Comparison of ENCODE assay signal across 12 mouse cellular contexts in the genomic region with DNA sequence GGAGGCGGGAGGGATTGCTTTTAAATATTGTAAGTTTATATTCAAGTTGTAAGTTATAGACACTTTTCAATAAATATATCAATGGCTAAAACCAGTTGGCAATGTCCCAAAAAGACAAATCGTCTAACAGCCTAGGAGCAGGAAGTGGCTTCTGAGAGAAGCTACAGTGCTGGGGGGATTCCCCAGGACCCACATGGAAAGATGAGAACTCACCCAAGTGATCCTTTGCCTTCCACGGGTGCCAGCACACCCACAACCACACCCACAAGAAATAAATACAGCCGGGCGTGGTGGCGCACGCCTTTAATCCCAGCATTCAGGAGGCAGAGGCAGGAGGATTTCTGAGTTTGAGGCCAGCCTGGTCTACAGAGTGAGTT. TPM values are rescaled to one million over a fixed set of nuclear protein-coding genes. Genes with fewer than 3 reads are reported as not detected.
DNase-seq lines count a peak whose midpoint lies in the region; ATAC-seq and TF ChIP-seq lines count a peak whose summit lies in the region.
"Had no signal": no experiment of that assay in that cellular context is flagged by ENCODE, and none has a peak within 500 bp of the region (broad histone marks: within the 10 kb centered on the region; RNA-seq: fewer than 3 reads in every experiment).

No protein-coding gene starts in this region.

- H3K27me3 ChIP-seq in forebrain, embryonic 11.5 days (ENCODE audit: control insufficient read depth, insufficient read depth, low read length): no peaks in the 10 kb centered on the region
- H3K27me3 ChIP-seq in forebrain, postnatal 0 days (ENCODE audit: insufficient read depth, low read length): no peaks in the 10 kb centered on the region
- H3K27me3 ChIP-seq in kidney, embryonic 14.5 days (ENCODE audit: control insufficient read depth, insufficient read depth, low read length): no peaks in the 10 kb centered on the region
- no peaks in the 10 kb centered on the region for H3K27me3 ChIP-seq in kidney, adult 2 months (replicated peaks; ENCODE audit: control insufficient read depth, insufficient read depth, low read length)
- H3K27me3 ChIP-seq: limb, embryonic 15.5 days had no signal

- intact Hi-C loops in left cerebral cortex, postnatal 14 days (cut with DNase I): no loop called here

- TF ChIP-seq CTCF in forebrain, postnatal 0 days (IDR thresholded peaks at IDR 0.05; ENCODE audit: low read depth): no peak
- no peak for TF ChIP-seq CTCF in kidney, adult 2 months (conservative IDR thresholded peaks at IDR 0.05; ENCODE audit: insufficient read depth, insufficient read length, low read depth, low read length)

- no peaks in the 10 kb centered on the region for H3K36me3 ChIP-seq in forebrain, embryonic 11.5 days (ENCODE audit: control insufficient read depth, insufficient read depth, low read length)
- H3K36me3 ChIP-seq in forebrain, postnatal 0 days (ENCODE audit: insufficient read depth): peaks cover 28% of the 10 kb centered on the region
- H3K36me3 ChIP-seq in kidney, embryonic 14.5 days (ENCODE audit: control insufficient read depth, insufficient read depth, low read length): no peaks in the 10 kb centered on the region
- H3K36me3 ChIP-seq in kidney, adult 2 months (ENCODE audit: control insufficient read depth, insufficient read depth, low read length): no peaks in the 10 kb centered on the region

- no peak overlapping the region for H3K9ac ChIP-seq in forebrain, embryonic 11.5 days (ENCODE audit: low read length)
- no peak overlapping the region for H3K9ac ChIP-seq in forebrain, postnatal 0 days
- H3K9ac ChIP-seq in kidney, embryonic 14.5 days (ENCODE audit: low read depth, low read length): no peak overlapping the region
- H3K9ac ChIP-seq: limb, embryonic 15.5 days had no signal

- ATAC-seq in forebrain, embryonic 11.5 days (replicated peaks; ENCODE audit: low FRiP score): no peak
- no peak for ATAC-seq in forebrain, postnatal 0 days
- no peak for ATAC-seq in kidney, embryonic 14.5 days (ENCODE audit: low FRiP score, low TSS enrichment)
- ATAC-seq in inflammation-experienced regulatory T-cells, adult 6 months: peak; percentile 54

- no peak for TF ChIP-seq POLR2A in kidney, adult 2 months (IDR thresholded peaks at IDR 0.05; ENCODE audit: low read depth, low read length)

- H3K4me3 ChIP-seq in forebrain, embryonic 11.5 days (ENCODE audit: low read depth, low read length): no peak overlapping the region
- no peak overlapping the region for H3K4me3 ChIP-seq in forebrain, postnatal 0 days (ENCODE audit: low read depth, low read length)
- H3K4me3 ChIP-seq in kidney, embryonic 14.5 days (ENCODE audit: low read length): no peak overlapping the region
- no peak overlapping the region for H3K4me3 ChIP-seq in kidney, adult 2 months (ENCODE audit: insufficient read depth, low read depth, low read length)
- H3K4me3 ChIP-seq: limb, embryonic 15.5 days had no signal

- no peaks in the 10 kb centered on the region; the same call in 1 of the 2 replicates for H3K9me3 ChIP-seq in forebrain, embryonic 11.5 days (ENCODE audit: control insufficient read depth, low read length)
- no peaks in the 10 kb centered on the region for H3K9me3 ChIP-seq in forebrain, postnatal 0 days (ENCODE audit: low read length)
- no peaks in the 10 kb centered on the region for H3K9me3 ChIP-seq in kidney, embryonic 14.5 days (ENCODE audit: control insufficient read depth, low read length)
- H3K9me3 ChIP-seq: limb, embryonic 15.5 days had no signal

- H3K4me2 ChIP-seq in forebrain, embryonic 11.5 days (ENCODE audit: low read depth, low read length, severe bottlenecking): no peak overlapping the region
- no peak overlapping the region for H3K4me2 ChIP-seq in forebrain, postnatal 0 days (ENCODE audit: low read depth)
- peak overlapping the region; percentile 29; the same call in 1 of the 2 replicates for H3K4me2 ChIP-seq in kidney, embryonic 14.5 days (replicated peaks; ENCODE audit: low read depth, low read length)
- H3K4me2 ChIP-seq: limb, embryonic 15.5 days had no signal

- H3K27ac ChIP-seq in forebrain, embryonic 11.5 days (ENCODE audit: low read depth, low read length): peak overlapping the region; percentile 74
- H3K27ac ChIP-seq in forebrain, postnatal 0 days (ENCODE audit: low read depth, low read length): no peak overlapping the region
- no peak overlapping the region for H3K27ac ChIP-seq in kidney, embryonic 14.5 days (ENCODE audit: low read depth, low read length)
- no peak overlapping the region for H3K27ac ChIP-seq in kidney, adult 2 months (ENCODE audit: insufficient read depth, low read depth, low read length)
- H3K27ac ChIP-seq: limb, embryonic 15.5 days had no signal

- WGBS in forebrain, embryonic 11.5 days: 89% methylated on average over 7 of the region's 7 CpGs
- WGBS in forebrain, postnatal 0 days: 82% methylated on average over 7 of the region's 7 CpGs
- WGBS in kidney, embryonic 14.5 days: 75% methylated on average over 7 of the region's 7 CpGs
- 82% methylated on average over 7 of the region's 7 CpGs for WGBS in kidney, adult 2 months

- DNase-seq in forebrain, embryonic 11.5 days (ENCODE audit: low spot score): no peak
- no peak for DNase-seq in forebrain, postnatal 0 days
- no peak for DNase-seq in kidney, adult 2 months
- DNase-seq in CD4-positive, CD25-positive, alpha-beta regulatory T cell, adult 2 months (ENCODE audit: low read depth, low spot score): peak; percentile 31
- DNase-seq in left cerebral cortex, postnatal 14 days (ENCODE audit: low spot score in 2 of 2): no peak
- no peak for DNase-seq in left cerebral cortex, adult 11 months (ENCODE audit: low spot score)
- DNase-seq: cerebellum, postnatal 10 days; kidney, adult 9 months; layer of hippocampus, adult 9-11 months had no signal

- peaks cover 5% of the 10 kb centered on the region; the same call in 1 of the 2 replicates for H3K4me1 ChIP-seq in forebrain, embryonic 11.5 days (replicated peaks; ENCODE audit: control insufficient read depth, insufficient read depth, low read length)
- no peaks in the 10 kb centered on the region for H3K4me1 ChIP-seq in forebrain, postnatal 0 days (ENCODE audit: insufficient read depth)
- 0 out of 2 replicates have a peak, but pooled peaks cover 6% of the 10 kb centered on the region for H3K4me1 ChIP-seq in kidney, embryonic 14.5 days (ENCODE audit: control insufficient read depth, insufficient read depth, low read length)
- no peaks in the 10 kb centered on the region for H3K4me1 ChIP-seq in kidney, adult 2 months (ENCODE audit: control insufficient read depth, insufficient read depth, low read length)

RNA-seq across cellular contexts. Expression of a gene that starts 47.2 kb away (rescaled TPM):
- polyA plus RNA-seq in forebrain, embryonic 11.5 days (2014; fragmentation: Nextera tagmentation; extraction: Ambion mirVana): 18.0 and 18.6 TPM in 2 replicates
- total RNA-seq in forebrain, postnatal 0 days (2014; rRNA removed): 397 and 497 TPM in 2 replicates
- polyA plus RNA-seq in forebrain, postnatal 0 days (2015; fragmentation: Nextera tagmentation; extraction: Ambion mirVana): 124 and 143 TPM in 2 replicates
- polyA plus RNA-seq in kidney, embryonic 14.5 days (2014; fragmentation: Nextera tagmentation; extraction: Ambion mirVana): 4.6 and 8.0 TPM in 2 replicates
- polyA plus RNA-seq in kidney, adult 2 months (2012; rRNA removed): 56.0 and 59.8 TPM in 2 replicates
- 10 to 100 TPM in 2 of 3 experiments, 1 to 10 TPM in 1; 6.8 to 11.0 (median 10.6) TPM for polyA plus RNA-seq in inflammation-experienced regulatory T-cells, adult 6 months (2017; shearing (Covaris generic))
- 100 to 1,000 TPM; 418 to 426 TPM for total RNA-seq in left cerebral cortex, postnatal 14 days (2021)
